Mouse (Mus musculus) gastrocnemius, adult 2 months (tissue): ENCODE results near the gene Cacng1. TPM values are rescaled to one million over a fixed set of nuclear protein-coding genes. Genes with fewer than 3 reads are reported as not detected.

Experiments
- DNase-seq: peaks from one replicate; pipeline ENCODE4 v3.0.0; 2022
- H3K27ac ChIP-seq: fragments of 200-600 bp; 2 replicates; pipeline ENCODE4 v1.8.1; 2022; ENCODE audit warnings: mild to moderate bottlenecking
- H3K4me3 ChIP-seq: fragments of 200-600 bp; 2 replicates; pipeline ENCODE4 v1.8.1; 2022; ENCODE audit warnings: mild to moderate bottlenecking, moderate library complexity
- CTCF ChIP-seq: fragments of 200-600 bp; IDR thresholded peaks from 2 replicates; pipeline ENCODE4 v1.8.1; 2022; ENCODE audit warnings: antibody characterized with exemption, mild to moderate bottlenecking, moderate library complexity
- intact Hi-C: fragments of 180-260 bp; cut with DNase I; formaldehyde crosslinking; loops from one replicate; pipeline ENCODE4 v1.15.1; 2025
- total RNA-seq, 2 experiments: library from RNA; stranded (reverse); gene quantifications; 2 replicates each; pipeline ENCODE4 v1.2.3; 2021

Cacng1 gene
- total RNA-seq, 2 experiments from 2014 or later: 200 to 381 TPM

DNA sequence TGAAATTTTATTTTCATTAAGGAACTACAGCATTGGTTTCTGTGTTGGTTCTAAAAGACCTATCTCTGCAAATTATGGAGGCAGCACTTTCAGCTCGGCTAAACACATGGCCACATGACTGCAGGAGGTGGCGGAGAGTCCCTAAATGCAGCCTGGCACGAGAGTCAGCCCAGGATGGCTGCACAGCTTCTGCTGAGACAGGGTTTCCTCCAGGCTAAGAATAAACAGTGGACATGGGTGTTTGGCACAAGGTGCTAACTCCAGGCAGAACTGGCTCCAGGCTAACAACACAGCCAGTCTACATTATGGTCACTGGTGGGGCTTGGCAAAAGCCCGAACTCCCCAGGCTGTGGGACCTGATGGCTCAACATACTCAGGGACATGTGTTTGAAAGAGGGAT is 14.6 kb upstream of the Cacng1 start:
- H3K4me3 ChIP-seq: no peak overlapping the region; the same call in none of the 2 replicates
- intact Hi-C loops: no loop called here
- DNase-seq: peak; percentile 86
- H3K27ac ChIP-seq: peak overlapping the region; percentile 91
- no peak for TF ChIP-seq CTCF

- Histone ChIP-seq H3K4me3 (no peak overlapping the region), H3K27ac (peak overlapping the region; percentile 91)
- TF ChIP-seq CTCF: no peak
- no peak for DNase-seq
- intact Hi-C loops: loop anchor here (2.0 kb wide), 1 partner anchor 52 kb away; no protein-coding TSS in a partner anchor
Measured at GRCm38 (mm10) chr11:107729141-107729540, 12.8 kb upstream of the Cacng1 start.

- no peak; the same call in 1 of the 2 replicates for TF ChIP-seq CTCF
- peak overlapping the region; percentile 91; the same call in 1 of the 2 replicates for H3K27ac ChIP-seq
- no peak overlapping the region for H3K4me3 ChIP-seq
- DNase-seq: peak; percentile 62
- intact Hi-C loops: loop anchor here (2.0 kb wide), 1 partner anchor 51 kb away; no protein-coding TSS in a partner anchor
Measured at GRCm38 (mm10) chr11:107728073-107728863, 11.9 kb upstream of the Cacng1 start.

DNA sequence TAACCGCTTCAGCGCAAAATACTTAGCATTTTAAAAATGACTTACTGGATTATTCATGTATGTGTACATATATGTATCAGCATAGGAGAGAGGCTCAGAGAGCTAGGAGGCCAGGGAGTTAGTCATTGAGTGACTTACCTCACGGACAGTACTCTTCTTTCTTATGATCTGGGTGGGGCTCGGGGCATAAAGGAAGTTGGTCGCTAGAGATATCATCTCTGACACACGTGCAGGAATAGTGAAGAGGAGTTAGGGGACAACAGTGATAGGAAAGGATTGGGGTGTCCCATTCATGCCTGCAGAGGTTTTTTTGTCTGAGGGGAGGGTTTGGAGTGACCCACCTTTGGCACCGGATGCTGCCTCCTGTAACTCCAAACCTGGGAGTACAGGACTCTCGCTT is 8.3 kb upstream of the Cacng1 start:
- H3K4me3 ChIP-seq: no peak overlapping the region
- intact Hi-C loops: no loop called here
- no peak for DNase-seq
- no peak for TF ChIP-seq CTCF
- no peak overlapping the region for H3K27ac ChIP-seq

GRCm38 (mm10) chr11:107721057-107721456 is 4.7 kb upstream of the Cacng1 start:
- no peak overlapping the region for H3K27ac ChIP-seq
- DNase-seq: no peak
- intact Hi-C loops: no loop called here
- no peak for TF ChIP-seq CTCF
- no peak overlapping the region for H3K4me3 ChIP-seq

DNA sequence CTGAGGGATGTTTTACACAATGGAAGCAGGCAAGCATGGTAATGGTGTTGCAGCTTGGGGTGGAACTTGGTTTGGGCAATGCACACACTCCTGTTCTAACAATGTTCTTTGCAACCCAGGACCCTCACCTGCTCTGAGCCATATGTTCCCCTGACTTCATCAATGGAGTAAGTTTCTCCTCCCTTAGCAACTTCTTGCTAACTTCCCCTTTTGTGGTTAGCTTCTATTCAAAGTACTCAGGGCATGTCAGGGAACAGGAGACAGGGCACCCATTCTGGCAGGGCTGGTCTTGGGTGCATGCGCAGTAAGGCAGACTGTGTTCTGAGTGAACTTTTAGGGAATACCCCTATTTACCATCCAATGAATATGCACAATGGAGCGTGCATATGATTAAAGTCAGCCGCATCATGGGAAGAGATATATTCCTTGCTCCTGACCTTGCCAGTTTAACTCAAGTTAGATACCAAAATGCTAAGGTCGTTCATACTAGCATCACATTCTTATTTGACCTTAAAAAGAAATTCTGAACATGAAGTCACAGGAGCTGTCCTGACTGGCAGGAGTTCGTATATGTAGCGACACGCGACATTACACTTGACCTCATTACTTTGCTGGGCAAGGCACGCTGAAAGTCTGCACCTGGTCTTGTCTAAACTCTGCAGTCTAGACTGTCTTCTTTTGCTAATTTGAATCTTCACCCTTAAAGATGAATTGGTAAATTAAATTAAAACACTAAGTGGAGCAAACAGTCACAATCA is 4.1 kb upstream of the Cacng1 start:
- H3K4me3 ChIP-seq: no peak overlapping the region
- intact Hi-C loops: no loop called here
- no peak overlapping the region for H3K27ac ChIP-seq
- DNase-seq: no peak
- no peak for TF ChIP-seq CTCF

GRCm38 (mm10) chr11:107714368-107714767 is 2.0 kb downstream of the Cacng1 start:
- TF ChIP-seq CTCF: no peak
- DNase-seq: peak; percentile 84
- intact Hi-C loops: no loop called here
- Histone ChIP-seq H3K4me3 (peak overlapping the region; percentile 77), H3K27ac (peak overlapping the region; percentile 93)

DNA sequence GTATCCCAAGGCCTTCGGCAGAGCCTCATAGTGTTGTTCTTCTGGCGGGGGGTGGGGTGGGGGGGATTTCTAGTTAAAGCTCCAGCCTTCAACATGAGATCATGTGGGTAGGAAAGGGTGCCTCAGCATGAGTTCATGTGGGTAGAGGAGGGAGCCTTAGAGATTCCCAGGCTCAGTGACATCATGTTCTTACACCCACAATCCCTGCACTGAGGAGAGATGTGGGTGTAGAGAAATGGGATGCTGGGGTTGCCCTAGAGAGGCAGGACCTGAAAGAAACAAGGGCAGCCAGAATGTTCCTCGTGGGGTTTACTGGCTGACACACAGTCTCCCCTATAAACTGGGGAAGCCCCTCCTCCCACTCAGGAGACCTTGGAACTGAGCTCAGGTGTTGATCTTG is 5.9 kb downstream of the Cacng1 start:
- intact Hi-C loops: no loop called here
- no peak for DNase-seq
- no peak for TF ChIP-seq CTCF
- Histone ChIP-seq H3K27ac (no peak overlapping the region; the same call in 1 of the 2 replicates), H3K4me3 (no peak overlapping the region)

- H3K4me3 ChIP-seq: no peak overlapping the region
- H3K27ac ChIP-seq: peak overlapping the region; percentile 28; the same call in 1 of the 2 replicates
- DNase-seq: no peak
- no peak for TF ChIP-seq CTCF
- intact Hi-C loops: no loop called here
Measured at GRCm38 (mm10) chr11:107707897-107708610, 8.3 kb downstream of the Cacng1 start.

DNA sequence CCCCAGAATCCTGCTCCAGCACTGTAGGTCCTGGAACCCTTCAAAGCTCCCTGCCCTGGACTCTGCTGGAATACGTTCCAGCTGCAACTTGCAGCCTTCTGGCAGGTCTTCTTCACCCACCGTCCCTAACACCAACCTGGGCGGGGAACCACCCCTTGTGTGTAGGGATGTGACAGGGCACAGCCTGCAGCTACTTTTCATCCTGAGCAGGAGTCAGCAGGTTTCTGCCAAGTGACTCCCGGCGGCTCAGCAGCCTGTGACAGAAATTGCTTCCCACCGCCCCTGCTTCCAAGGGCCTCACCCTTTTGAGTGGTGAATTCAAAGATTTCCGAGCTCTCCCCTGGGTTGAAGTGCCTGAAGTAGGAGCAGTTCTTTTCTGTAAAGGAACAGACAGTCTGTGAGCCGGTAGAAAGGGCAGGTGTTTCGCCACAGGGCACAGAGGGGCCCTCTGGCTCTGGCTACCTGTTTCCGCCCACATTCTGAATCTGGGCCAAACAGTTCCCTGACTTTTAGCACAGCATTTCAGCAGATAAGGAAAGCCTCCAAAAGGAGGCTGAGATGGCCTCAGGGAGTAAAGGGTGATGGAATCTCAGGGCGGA is 10.7 kb downstream of the Cacng1 start:
- H3K4me3 ChIP-seq: no peak overlapping the region
- intact Hi-C loops: no loop called here
- no peak for TF ChIP-seq CTCF
- DNase-seq: no peak
- peak overlapping the region; percentile 12; the same call in 1 of the 2 replicates for H3K27ac ChIP-seq

DNA sequence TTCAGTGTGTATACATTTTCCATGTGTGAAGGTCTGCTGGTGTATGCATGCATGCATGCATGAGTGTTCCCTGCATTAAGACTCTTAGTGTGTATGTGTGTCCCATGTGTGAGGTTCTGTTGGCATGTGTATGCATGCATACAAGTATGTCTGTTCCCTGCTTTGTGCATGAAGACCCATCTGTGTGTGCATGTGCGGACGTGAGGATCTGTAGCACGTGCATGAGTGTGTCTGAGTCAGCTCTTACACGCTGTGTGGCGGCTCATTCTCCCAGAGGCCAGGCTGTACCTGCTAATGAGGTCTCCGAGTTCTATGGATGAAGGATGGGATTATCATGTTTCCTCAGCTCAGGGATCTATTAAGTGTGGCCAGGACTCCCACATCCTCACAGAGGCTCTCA is 11.3 kb downstream of the Cacng1 start:
- no peak overlapping the region for H3K4me3 ChIP-seq
- DNase-seq: no peak
- H3K27ac ChIP-seq: no peak overlapping the region
- TF ChIP-seq CTCF: no peak
- intact Hi-C loops: no loop called here
